Mouse (Mus musculus) c-Kit-positive CD71-positive TER-119-positive erythroid progenitor cells, embryonic 14.5 days (primary cell): ENCODE measurements around the gene Spaca7.
A peak's percentile ranks its signal among the peaks of the same experiment; 100 is the strongest.
"Not testable (repeated sequence)": the region's sequence is repeated elsewhere in the genome, so short reads cannot be mapped to it uniquely, and the experiment has no call there.

Source experiments
- DNase-seq: peaks from one replicate; pipeline ENCODE4 v3.0.0-alpha.2; 2013; ENCODE audit warnings: low spot score

The Spaca7 gene

DNA sequence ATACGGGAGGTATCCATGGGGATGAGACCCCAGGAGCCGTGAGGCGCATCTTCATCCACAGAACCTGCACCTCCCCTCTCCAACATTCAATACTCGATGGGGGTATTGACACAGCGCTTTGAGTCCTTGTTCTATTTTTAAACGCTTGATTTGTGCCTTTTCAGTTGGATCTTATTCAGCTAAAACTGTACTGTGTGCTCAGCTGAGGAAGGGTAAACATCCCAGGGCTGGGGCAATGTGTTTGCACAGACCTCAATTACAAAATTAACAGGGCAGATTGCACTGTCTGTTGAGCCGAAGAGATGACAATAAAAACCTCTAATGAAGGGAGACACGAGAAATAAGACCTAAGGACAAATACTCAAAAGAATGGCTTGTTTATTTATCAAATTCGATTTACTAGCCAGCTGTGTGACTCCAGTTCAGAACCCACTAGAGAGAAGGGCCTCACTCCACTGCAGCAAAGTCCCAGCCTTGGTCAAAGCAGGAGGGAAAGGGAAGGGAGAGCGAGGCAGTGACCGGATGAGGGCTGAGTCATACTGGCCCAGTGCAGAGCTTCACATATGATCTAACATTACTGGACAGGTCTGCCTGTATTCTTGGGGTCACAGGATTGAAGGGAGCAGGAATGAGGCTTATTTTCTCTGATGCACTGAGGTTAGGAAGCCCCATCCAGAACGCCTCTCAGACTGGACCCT lies 37.1 kb downstream of the Spaca7 start:
- no peak for DNase-seq

DNA sequence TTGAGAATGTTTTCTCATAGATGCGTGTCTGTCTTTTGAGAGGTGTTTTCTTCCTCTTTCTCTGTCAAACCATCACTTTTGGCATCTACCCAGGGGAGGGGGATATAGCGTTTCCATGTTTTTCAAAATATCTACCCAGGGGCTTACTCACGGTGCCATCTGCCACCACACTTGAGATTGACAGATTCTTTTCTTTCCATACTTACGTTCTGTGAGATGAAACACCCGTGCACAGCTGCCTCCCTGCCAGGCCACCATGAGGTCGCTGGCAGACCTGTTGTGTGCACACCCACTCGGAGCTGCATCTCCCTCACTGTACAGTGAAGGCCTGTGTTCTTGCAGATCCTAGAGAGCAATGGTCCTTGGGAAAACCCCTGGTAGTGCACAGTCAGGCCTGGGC lies 40.4 kb downstream of the Spaca7 start:
- DNase-seq = no peak

DNA sequence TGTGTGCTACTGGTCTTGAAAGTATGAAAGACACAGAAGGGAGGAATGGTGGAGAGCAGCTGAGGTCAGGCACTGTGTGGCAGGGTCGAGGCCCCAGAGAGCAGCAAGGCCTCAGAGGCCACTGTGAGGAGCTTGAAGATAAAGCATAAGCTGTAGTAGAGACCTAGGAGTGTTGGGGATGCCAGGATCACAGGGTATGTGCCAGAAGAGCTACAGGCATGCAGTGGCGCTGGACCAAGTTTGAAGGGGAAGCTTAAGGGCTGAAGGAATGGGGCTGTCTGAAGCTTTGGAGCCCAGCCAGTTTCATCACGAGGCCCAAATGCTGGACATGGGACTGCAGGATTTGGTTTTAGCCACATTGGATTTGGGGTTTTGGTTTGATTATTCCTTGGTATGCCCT lies 44.5 kb downstream of the Spaca7 start:
- DNase-seq = not testable (repeated sequence)

DNA sequence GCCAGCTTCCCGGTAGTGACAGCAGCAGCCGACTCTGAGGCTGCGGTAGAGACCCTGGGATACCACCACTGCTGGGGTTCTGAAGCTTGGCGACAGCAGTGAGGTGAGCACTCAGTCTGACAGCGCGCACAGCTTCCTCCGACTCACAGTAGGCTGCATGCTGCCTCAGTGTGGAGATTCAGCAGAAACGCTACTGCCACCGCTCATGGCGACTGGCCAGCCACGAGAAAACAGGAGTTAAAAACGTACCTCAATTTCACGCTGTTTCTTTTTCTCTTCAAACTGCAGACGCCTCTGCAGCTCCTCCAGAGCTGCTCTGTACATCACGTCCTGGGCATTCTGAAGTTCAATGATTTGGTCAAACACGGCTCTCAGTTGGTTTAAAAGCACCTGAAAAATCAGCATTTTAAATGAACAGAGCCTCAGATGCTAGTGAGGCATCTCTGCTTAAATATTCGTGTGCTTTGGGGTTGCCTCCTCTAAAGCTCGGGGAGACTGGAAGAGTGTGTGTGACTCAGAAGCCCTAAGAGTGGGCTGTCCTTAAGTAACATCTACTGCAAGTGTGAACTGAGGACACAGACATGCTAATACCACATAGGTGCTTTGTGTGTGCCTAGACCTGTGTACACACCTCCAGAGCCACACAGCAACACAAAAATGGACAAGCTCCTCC lies 48.9 kb downstream of the Spaca7 start:
- DNase-seq = no peak

DNA sequence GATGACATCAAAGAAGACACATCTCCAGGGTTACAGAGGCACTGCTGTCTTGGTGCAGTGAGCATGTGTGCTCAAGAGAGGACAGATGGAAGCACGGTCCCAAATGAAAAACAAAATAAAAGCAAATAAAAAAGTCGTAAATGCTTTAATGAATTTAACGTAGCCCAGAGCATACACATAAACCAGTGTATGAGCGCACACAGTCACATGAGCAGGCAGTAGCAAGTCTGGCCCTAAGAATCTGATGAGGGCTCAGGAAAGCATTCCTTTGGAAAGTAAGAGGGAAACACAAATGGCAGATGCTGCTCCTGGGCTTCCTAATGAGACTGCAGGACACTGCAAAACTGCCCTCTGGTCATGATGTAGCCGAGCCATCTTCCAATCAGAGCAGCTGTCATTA lies 53.1 kb downstream of the Spaca7 start:
- DNase-seq = no peak

DNA sequence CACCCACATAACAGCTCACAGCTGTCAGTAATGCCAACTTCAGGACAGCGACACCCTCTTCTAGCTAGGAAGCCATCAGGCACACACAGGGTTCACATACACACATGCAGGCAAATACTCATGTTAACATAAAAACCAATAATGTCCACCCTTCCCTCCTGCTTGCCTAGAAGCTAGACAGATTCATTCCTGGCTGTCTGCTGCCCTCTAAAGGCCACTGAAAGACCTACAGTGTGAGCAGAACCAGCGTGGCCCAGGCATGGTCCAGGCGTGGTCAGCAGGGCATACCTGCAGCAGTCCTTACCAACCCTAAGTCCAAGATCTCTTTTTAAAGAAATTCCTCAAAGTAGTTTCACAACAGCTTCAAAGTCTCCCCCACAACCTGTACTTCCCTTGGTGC lies 56.2 kb downstream of the Spaca7 start:
- DNase-seq = no peak

DNA sequence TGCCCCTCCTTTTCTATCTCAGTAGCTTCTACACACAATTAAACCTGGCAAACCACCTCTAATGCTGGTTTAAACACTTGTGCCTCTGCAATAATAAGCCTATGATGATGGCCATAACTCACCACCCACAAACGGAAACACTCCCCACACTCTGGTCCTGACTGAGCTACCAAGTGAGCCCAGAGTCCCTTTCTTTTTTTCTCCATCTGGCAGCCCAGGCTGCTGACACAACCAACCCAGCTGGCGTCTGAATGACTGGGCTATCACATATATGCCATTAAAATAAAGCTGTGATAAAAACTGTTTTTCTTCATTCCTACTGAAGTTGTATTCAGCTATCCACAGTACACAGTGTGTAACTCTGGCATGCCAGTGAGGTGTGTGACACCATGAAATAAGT lies 62.5 kb downstream of the Spaca7 start:
- DNase-seq = no peak

DNA sequence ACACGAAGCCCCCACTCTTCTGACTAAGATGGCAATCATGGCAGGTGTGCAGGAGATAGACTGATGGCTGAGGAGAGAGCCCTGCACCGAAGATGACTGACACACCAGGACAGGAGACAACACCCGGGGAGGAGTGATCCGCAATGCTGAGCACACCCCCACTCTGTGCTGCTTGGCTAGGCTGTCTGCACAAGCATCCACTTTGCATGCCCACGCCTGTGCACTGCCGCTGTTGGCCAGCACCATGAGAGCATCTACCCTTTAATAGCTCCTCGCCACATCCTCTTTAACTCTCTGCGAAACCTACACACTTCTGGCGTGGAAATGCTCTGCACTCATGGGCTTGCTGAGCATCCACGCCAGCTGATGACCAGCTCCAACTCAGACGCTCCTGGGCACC lies 65.6 kb downstream of the Spaca7 start:
- no peak for DNase-seq

DNA sequence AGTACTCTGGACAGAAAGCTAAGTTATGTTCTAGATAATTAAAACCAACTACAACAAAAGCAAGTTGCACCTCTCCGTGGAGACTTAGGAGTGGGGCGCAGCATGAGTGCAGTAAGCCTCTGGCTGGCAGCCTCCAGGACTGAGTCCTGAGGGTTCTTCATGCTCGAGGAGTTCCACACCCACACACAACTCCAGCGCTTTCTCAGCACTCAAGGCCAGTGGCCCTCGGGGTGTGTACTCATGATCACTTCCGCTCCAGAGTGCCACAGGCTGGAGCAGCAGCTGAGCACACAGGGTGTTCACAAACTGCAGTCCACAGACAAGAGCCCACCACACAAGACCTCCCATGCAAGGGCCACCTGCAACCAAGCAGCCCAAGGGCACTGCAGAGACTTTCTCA lies 68.7 kb downstream of the Spaca7 start:
- DNase-seq = no peak

DNA sequence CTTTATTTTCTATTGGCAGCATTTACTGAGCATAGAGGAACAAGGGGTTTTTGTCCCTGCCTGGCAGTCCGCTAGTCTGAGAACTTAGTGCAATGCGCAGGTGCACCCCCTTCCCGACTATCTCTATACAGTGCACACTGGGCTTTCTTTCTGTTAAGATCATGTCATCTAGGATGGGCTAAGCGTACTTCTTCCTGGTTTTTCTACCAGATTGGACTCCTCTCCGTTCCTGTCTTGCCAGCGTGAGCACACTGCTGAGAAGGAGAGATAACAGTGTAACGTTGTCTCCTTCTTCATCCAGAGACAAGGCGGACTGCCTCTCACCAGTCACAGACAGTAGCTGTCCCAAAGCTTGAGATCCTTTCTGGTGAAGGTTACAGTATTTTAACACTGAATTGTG lies 71.5 kb downstream of the Spaca7 start:
- DNase-seq = no peak

DNA sequence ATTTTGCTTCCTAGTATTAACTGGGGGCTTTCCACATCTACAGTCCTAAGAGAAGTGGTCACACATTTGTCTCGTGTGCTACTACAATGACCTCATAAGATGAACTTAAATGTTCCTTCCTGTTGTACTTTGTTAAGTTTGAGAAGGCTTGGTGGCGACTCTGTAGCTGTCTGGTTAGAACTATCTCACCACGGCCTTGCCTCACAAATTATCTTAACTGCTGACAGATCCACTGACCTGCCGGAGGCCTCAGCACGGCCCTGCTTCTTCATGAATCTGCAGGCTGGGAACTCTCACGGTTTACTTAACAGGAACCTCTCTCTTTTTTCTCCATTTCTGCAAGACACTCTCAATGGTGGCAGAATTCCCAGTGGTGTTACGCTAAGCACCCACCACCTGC lies 72.1 kb downstream of the Spaca7 start:
- DNase-seq = peak; percentile 25

DNA sequence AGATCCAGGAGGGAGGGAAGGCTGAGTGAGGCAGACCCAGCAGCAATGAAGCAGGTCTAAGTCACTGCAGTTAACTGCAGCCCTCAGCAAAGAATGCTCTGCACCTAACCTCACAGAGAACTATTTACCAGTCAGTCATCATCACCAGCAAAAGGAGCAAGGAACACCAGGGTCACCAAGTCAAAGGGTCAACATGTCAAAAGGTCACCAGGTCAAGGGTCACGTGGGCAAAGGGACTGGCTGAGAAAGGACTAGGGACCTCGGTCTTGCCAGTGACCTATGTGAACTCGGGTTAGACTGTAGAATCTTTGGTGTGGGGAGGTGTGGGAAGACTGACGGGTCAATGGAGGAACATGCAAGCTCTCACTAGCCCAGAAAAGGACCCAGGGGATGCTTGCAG lies 73.7 kb downstream of the Spaca7 start:
- no peak for DNase-seq

DNA sequence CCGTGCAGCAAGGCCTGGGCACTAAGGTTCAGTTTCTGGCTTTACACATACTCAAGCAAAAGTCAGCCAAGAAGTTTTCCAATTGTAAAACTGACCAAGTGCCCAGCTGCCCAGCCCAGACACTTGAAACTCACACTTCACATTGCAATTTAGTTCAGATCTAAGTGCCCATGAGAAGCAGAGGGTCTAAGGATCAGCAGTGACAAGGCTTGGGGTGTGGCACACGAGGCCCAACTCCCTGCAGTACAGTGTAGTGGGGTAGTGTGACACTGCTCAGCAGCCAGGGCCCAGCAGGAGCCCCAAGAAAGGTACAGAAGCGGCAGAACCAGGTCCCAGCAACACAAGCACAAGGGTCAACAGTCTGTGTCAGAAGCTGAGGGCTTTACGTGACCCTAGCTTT lies 76.1 kb downstream of the Spaca7 start:
- no peak for DNase-seq
